Mouse (Mus musculus): ENCODE measurements around the gene Dmkn. TPM values are rescaled to one million over a fixed set of nuclear protein-coding genes. Genes with fewer than 3 reads are reported as not detected.
"Not testable (repeated sequence)": the region's sequence is repeated elsewhere in the genome, so short reads cannot be mapped to it uniquely, and the experiment has no call there.

The Dmkn gene
- polyA plus RNA-seq, 1 experiment: 4.9 TPM

DNA sequence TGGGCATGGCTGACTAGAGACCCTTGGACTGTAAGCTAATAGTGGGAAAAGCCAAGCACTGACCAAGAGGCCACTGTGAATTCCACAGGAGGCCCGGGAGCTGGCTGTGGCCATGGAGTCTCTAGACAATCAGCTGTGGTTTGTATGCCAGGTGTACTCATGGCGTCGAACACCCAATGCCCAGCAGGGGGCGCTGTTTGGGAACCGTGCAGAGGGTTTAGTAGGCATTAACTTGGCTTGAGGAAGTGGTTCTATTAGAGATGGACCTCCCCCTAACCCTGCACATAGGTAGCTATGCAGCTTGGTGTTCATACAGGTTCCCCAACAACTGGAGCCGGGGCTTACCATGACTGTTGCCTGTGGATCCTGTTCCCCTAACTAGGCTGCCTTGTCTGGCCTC, 42.4 kb downstream of the Dmkn start:
- WGBS: 57% methylated on average over 6 of the region's 6 CpGs
- no peak for DNase-seq (ENCODE audit: low read depth, low spot score)

DNA sequence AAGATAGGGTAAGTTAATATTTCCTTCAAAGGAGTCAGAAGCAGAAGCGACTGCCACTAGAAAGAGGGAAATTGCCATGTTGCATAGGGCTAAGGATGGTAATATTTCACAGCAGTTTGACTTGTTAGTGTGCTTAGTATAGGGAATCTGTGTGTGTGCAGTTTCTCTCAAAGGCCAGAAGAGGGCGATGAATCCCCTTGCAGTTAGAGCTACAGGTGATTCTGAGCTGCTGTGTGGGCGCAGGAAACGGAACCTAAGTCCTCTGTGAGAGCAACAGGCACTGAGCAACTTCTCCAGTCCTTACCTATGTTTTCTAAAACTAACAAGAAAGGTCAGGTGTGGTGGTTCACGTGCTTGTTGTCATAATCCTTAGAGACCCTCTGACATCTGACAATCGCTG, 46.8 kb downstream of the Dmkn start:
- 79% methylated on average over 6 of the region's 6 CpGs for WGBS
- DNase-seq (ENCODE audit: low read depth, low spot score): no peak

GRCm38 (mm10) chr7:30811757-30812290, 48.3 kb downstream of the Dmkn start:
- WGBS: 24% methylated on average over 9 of the region's 9 CpGs
- no peak for DNase-seq (ENCODE audit: low read depth, low spot score)

DNA sequence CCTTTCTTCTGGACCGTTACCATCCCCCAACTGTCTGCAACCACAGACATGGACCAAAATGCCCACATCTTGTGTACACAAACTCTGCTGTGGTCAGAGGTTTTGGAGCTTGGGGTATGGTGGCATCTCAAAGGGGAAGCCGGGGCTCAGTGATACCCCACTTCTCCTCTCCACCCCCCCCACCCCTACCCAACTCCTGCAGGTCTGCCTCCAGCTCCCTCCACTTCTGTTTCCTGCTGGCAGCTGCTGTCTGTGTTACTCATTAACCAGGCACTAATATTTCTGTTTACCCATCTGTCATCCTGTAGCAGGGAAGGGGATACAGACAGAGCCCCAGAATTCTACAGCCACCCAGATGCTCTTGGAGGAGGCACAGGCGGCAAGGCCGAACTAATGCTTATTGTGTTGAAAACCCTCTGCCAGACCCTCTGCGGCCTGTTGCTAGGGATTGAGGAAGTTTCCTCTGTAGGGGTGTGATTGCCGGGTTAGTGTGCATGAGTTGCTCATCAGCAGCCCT, 48.8 kb downstream of the Dmkn start:
- DNase-seq (ENCODE audit: low read depth, low spot score): no peak
- 15% methylated on average over 6 of the region's 6 CpGs for WGBS

GRCm38 (mm10) chr7:30820131-30820530, 56.6 kb downstream of the Dmkn start:
- DNase-seq (ENCODE audit: low read depth, low spot score): no peak
- WGBS: 22% methylated on average over 6 of the region's 6 CpGs

GRCm38 (mm10) chr7:30820854-30821445, 57.4 kb downstream of the Dmkn start:
- WGBS: 32% methylated on average over 7 of the region's 7 CpGs
- DNase-seq (ENCODE audit: low read depth, low spot score): no peak

GRCm38 (mm10) chr7:30821532-30821931, 58.0 kb downstream of the Dmkn start:
- no peak for DNase-seq (ENCODE audit: low read depth, low spot score)
- 55% methylated on average over 5 of the region's 5 CpGs for WGBS

DNA sequence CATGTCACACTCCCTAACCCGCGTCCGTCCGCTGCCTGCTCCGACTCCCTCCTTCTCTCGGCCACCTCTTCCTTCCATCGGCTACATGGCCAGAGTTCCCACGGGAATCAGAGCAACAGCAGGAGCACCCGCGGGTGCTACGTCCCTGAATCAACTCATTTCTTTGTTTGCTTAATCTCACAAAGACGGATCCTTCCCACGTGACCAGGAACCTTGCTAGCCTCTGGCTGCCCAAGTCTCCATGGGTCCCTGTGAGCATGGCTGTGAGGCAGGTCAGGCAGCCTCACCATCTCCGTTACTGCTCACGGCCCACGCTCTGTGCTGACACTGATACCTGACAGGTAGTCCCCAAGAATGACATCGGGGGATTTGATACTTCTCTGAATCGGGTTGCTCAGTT, 60.1 kb downstream of the Dmkn start, which contains the start of gene Ffar2:
Gene Ffar2 (minus strand): TSS at position 101 of the 400 bp plus-strand sequence.
- 47% methylated on average over 18 of the region's 18 CpGs for WGBS
- no peak for DNase-seq (ENCODE audit: low read depth, low spot score)

DNA sequence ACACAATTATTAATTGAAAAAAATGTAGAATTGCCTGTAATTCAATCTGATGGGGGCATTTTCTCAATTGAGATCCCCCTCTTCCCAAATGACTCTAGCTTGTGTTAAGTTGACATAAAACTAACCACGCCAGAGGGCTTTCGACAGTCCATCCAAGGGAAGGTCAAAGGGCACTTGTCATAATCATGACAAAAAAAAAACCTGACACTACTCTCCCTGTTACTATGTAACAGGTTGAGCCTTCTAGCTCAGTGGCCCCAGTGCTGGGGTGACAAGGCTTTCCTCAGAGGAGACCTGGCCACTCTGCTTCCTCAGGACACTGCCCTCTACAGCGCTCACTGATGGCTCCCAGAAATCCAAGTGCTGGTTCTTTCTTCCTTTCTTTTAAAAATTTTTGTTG, 60.8 kb downstream of the Dmkn start:
- 63% methylated on average over 3 of the region's 3 CpGs for WGBS
- DNase-seq (ENCODE audit: low read depth, low spot score): no peak

DNA sequence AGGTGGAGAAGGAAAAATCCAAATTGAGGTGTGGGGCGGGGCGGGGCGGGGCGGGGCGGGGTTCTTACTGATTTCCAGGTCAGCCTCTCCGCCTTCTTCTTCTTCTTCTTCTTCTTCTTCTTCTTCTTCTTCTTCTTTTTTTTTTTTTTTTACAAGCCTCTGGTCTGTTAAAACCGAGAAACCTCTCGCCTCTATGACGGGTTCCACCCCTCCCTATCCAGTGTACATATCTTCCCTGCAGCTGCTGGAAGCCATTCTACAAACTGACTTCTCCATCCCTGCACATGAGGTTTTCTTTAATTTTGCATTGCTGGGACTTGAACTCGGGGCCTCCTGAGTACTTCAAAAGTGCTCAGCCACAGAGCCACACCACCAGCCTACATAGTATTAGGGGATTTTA, 63.1 kb downstream of the Dmkn start:
- WGBS: 55% methylated on average over 9 of the region's 10 CpGs
- no peak for DNase-seq (ENCODE audit: low read depth, low spot score)

DNA sequence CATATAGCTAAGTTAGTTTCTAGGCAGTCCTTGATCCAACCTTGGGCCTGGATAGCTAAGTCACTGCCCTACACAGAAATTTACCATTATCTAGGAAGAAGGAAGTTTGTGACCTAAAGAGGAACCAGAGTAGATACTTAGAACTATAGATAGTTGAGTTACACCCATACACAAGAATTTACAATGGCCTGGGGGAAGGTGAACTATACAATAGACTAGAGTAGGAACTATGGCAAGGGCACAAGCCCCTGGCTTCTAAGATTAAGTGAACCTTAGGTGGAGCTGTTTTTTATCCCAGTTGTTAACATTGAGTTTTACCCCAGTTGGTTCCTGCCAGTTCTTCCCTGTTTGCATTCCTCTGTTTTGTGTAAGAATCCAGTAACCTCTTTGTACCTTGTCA, 65.3 kb downstream of the Dmkn start:
- not testable (repeated sequence) for DNase-seq (ENCODE audit: low read depth, low spot score)

- WGBS: 79% methylated on average over 3 of the region's 3 CpGs
Observed at GRCm38 (mm10) chr7:30829428-30829827, 65.9 kb downstream of the Dmkn start.

More at GRCm38 (mm10) chr7:30829428-30829827, 65.9 kb downstream of the Dmkn start:
- DNase-seq (ENCODE audit: low read depth, low spot score): no peak

Other genes starting within 250 kb of the Dmkn start
- 5.1 and 9.4 TPM in 2 replicates for gene Arhgap33, start 228.7 kb upstream of the Dmkn start, polyA plus RNA-seq (2012; rRNA removed)
- 84.8 and 94.7 TPM in 2 replicates for gene Hspb6, start 211.6 kb upstream of the Dmkn start, polyA plus RNA-seq (2012; rRNA removed)
- gene Proser3, start 211.5 kb upstream of the Dmkn start, polyA plus RNA-seq (2012; rRNA removed): 4.3 and 7.3 TPM in 2 replicates
- gene Lin37, start 203.9 kb upstream of the Dmkn start, polyA plus RNA-seq (2012; rRNA removed): 44.9 and 45.8 TPM in 2 replicates
- 46.2 and 48.2 TPM in 2 replicates for gene U2af1l4, start 200.5 kb upstream of the Dmkn start, polyA plus RNA-seq (2012; rRNA removed)
- 2.1 TPM in 2 replicates for gene Gm49396, start 200.4 kb upstream of the Dmkn start, polyA plus RNA-seq (2012; rRNA removed)
- 186 and 239 TPM in 2 replicates for gene Psenen, start 200.1 kb upstream of the Dmkn start, polyA plus RNA-seq (2012; rRNA removed)
- 9.2 and 10.3 TPM in 2 replicates for gene Igflr1, start 198.3 kb upstream of the Dmkn start, polyA plus RNA-seq (2012; rRNA removed)
- 31.5 and 37.2 TPM in 2 replicates for gene Kmt2b, start 175.0 kb upstream of the Dmkn start, polyA plus RNA-seq (2012; rRNA removed)
- 2.1 and 2.2 TPM in 2 replicates for gene Zbtb32, start 164.8 kb upstream of the Dmkn start, polyA plus RNA-seq (2012; rRNA removed)
- gene Upk1a, start 150.9 kb upstream of the Dmkn start, polyA plus RNA-seq (2012; rRNA removed): 6.7 and 8.0 TPM in 2 replicates
- gene Cox6b1, start 137.6 kb upstream of the Dmkn start, polyA plus RNA-seq (2012; rRNA removed): 933 and 1,035 TPM in 2 replicates
- not detected in 2 replicates for gene Etv2, start 127.9 kb upstream of the Dmkn start, polyA plus RNA-seq (2012; rRNA removed)
- gene Rbm42, start 113.4 kb upstream of the Dmkn start, polyA plus RNA-seq (2012; rRNA removed): 52.1 and 56.3 TPM in 2 replicates
- 10.0 and 12.7 TPM in 2 replicates for gene Haus5, start 98.8 kb upstream of the Dmkn start, polyA plus RNA-seq (2012; rRNA removed)
- gene Pmis2, start 92.2 kb upstream of the Dmkn start, polyA plus RNA-seq (2012; rRNA removed): not detected in 2 replicates
- gene 2200002J24Rik, start 64.8 kb upstream of the Dmkn start, polyA plus RNA-seq (2012; rRNA removed): 0.79 and 1.9 TPM in 2 replicates
- gene Atp4a, start 51.5 kb upstream of the Dmkn start, polyA plus RNA-seq (2012; rRNA removed): 0.71 and 1.2 TPM in 2 replicates
- gene Tmem147, start 34.2 kb upstream of the Dmkn start, polyA plus RNA-seq (2012; rRNA removed): 227 and 258 TPM in 2 replicates
- not detected in 2 replicates for gene Gapdhs, start 20.1 kb upstream of the Dmkn start, polyA plus RNA-seq (2012; rRNA removed)
- gene Sbsn, start 12.3 kb upstream of the Dmkn start, polyA plus RNA-seq (2012; rRNA removed): 0.69 and 0.73 TPM in 2 replicates
- 0.41 TPM in 1 of 2 replicates, not detected in the other for gene Krtdap, start 24.1 kb downstream of the Dmkn start, polyA plus RNA-seq (2012; rRNA removed)
- 11.1 and 13.6 TPM in 2 replicates for gene Ffar2, start 60.0 kb downstream of the Dmkn start, polyA plus RNA-seq (2012; rRNA removed)
- 1.6 and 2.7 TPM in 2 replicates for gene Ffar3, start 92.4 kb downstream of the Dmkn start, polyA plus RNA-seq (2012; rRNA removed)
- gene Ffar1, start 97.8 kb downstream of the Dmkn start, polyA plus RNA-seq (2012; rRNA removed): 1.5 TPM in 2 replicates
- gene Cd22, start 116.6 kb downstream of the Dmkn start, polyA plus RNA-seq (2012; rRNA removed): 15.1 and 20.1 TPM in 2 replicates
- gene Mag, start 151.1 kb downstream of the Dmkn start, polyA plus RNA-seq (2012; rRNA removed): 0.51 and 1.2 TPM in 2 replicates
- 0.61 and 0.71 TPM in 2 replicates for gene Hamp2, start 160.9 kb downstream of the Dmkn start, polyA plus RNA-seq (2012; rRNA removed)
- 1.7 and 3.2 TPM in 2 replicates for gene Hamp, start 180.3 kb downstream of the Dmkn start, polyA plus RNA-seq (2012; rRNA removed)
- gene Usf2, start 193.0 kb downstream of the Dmkn start, polyA plus RNA-seq (2012; rRNA removed): 55.1 and 74.9 TPM in 2 replicates
- gene Lsr, start 209.7 kb downstream of the Dmkn start, polyA plus RNA-seq (2012; rRNA removed): 392 and 435 TPM in 2 replicates
- gene Fam187b, start 210.0 kb downstream of the Dmkn start, polyA plus RNA-seq (2012; rRNA removed): 12.1 and 13.5 TPM in 2 replicates